Mouse (Mus musculus) gastrocnemius, adult 18-20 months (tissue): ENCODE measurements around the gene Man1a2. TPM values are rescaled to one million over a fixed set of nuclear protein-coding genes. Genes with fewer than 3 reads are reported as not detected.

ENCODE experiments used
- total RNA-seq, 2 experiments: library from RNA; stranded (reverse); gene quantifications; 2 replicates each; pipeline ENCODE4 v1.2.3; 2021

Man1a2 gene
- total RNA-seq, 2 experiments from 2014 or later, result 19.6 to 26.9 TPM

Other genes with a start within 250 kb of the Man1a2 start
- gene Tent5c, start 196.2 kb downstream of the Man1a2 start, total RNA-seq, result 1 to 10 TPM; 1.4 to 1.8 TPM
- under 1 TPM in 1 of 2 experiments, not detected in 1; 0.25 TPM for gene Vtcn1, start 140.0 kb upstream of the Man1a2 start, total RNA-seq
- 1 to 10 TPM; 4.9 to 6.8 TPM for gene Trim45, start 236.7 kb upstream of the Man1a2 start, total RNA-seq